Mouse (Mus musculus) lung, embryonic 16.5 days (tissue): ENCODE results near the gene Taf9b. TPM values are rescaled to one million over a fixed set of nuclear protein-coding genes. Genes with fewer than 3 reads are reported as not detected.
A peak's percentile ranks its signal among the peaks of the same experiment; 100 is the strongest.

ENCODE experiments used
- ATAC-seq: fragments of 200-750 bp; cut with Nextera tagmentation; 2 replicates; pipeline ENCODE4 v1.8.0; 2017; ENCODE audit warnings: low read depth, mild to moderate bottlenecking, moderate library complexity
- H3K27ac ChIP-seq: fragments of 300-500 bp; sonication (generic); 2 replicates; pipeline ENCODE4 v1.5.1; 2014; ENCODE audit warnings: mild to moderate bottlenecking, control low read depth, low read length
- H3K27me3 ChIP-seq: fragments of 300-500 bp; sonication (generic); 2 replicates; pipeline ENCODE4 v1.6.1; 2014; ENCODE audit warnings: low read depth, low read length, mixed read lengths; ENCODE audit not compliant: control insufficient read depth, insufficient read depth
- H3K36me3 ChIP-seq: fragments of 300-500 bp; sonication (generic); 2 replicates; pipeline ENCODE4 v1.6.1; 2014; ENCODE audit warnings: low read length; ENCODE audit not compliant: control insufficient read depth, insufficient read depth
- H3K4me1 ChIP-seq: fragments of 300-500 bp; sonication (generic); replicated peaks from 2 replicates; pipeline ENCODE4 v1.6.1; 2014; ENCODE audit warnings: low read length, mixed read lengths; ENCODE audit not compliant: control insufficient read depth, insufficient read depth
- H3K4me2 ChIP-seq: fragments of 300-500 bp; sonication (generic); 2 replicates; pipeline ENCODE4 v1.6.1; 2014; ENCODE audit warnings: low read depth, low read length, control low read depth
- H3K4me3 ChIP-seq: fragments of 300-500 bp; sonication (generic); 2 replicates; pipeline ENCODE4 v1.5.1; 2014; ENCODE audit warnings: mild to moderate bottlenecking, low read length, control low read depth
- H3K9ac ChIP-seq: fragments of 300-500 bp; sonication (generic); 2 replicates; pipeline ENCODE4 v1.6.1; 2014; ENCODE audit warnings: low read length, control low read depth
- H3K9me3 ChIP-seq: fragments of 300-500 bp; sonication (generic); 2 replicates; pipeline ENCODE4 v1.6.1; 2016; ENCODE audit warnings: low read length; ENCODE audit not compliant: control insufficient read depth
- WGBS: fragments of 180-500 bp; shearing (Covaris S2); extraction: QIAGEN DNeasy Blood & Tissue Kit; methylation state at CpG from one replicate; pipeline ENCODE4 v1.1.7; 2014; 5-methylcytosine and 5-hydroxymethylcytosine counted together
- polyA plus RNA-seq: library from polyadenylated mRNA; unstranded; fragments of >200 nt; fragmentation: Nextera tagmentation; extraction: Ambion mirVana; gene quantifications from 2 replicates; pipeline ENCODE4 v1.2.1, GENCODE M21; 2015

Gene Taf9b
- polyA plus RNA-seq, 1 experiment from 2014 or later, result 14.7 TPM

DNA sequence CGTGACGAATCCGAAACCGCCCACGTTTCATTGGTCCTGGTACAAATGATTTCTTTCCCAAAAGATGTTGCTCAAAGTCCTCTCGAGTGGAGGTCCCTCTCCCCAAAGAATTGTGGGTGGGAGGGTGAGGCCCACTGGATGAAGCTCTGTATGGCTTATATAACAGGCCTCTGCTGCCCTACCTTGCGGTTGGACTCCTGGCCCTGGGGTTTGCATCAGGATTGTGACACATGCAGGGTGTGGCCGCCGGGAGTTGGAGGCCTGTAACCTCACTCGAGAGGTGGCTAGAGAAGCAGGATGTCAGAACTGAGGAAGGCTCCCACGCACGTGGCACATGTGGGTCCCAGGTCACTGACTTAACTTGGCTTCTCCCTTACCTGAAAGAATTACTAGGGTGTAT, 33.2 kb downstream of the Taf9b start:
- Histone ChIP-seq H3K27me3 (no peaks in the 10 kb centered on the region), H3K9me3 (no peaks in the 10 kb centered on the region), H3K36me3 (no peaks in the 10 kb centered on the region), H3K4me3 (peak overlapping the region; percentile 56), H3K4me2 (peak overlapping the region; percentile 74), H3K4me1 (peaks cover 16% of the 10 kb centered on the region), H3K9ac (peak overlapping the region; percentile 72), H3K27ac (peak overlapping the region; percentile 75)
- 15% methylated on average over 12 of the region's 12 CpGs for WGBS
- ATAC-seq, result no peak

DNA sequence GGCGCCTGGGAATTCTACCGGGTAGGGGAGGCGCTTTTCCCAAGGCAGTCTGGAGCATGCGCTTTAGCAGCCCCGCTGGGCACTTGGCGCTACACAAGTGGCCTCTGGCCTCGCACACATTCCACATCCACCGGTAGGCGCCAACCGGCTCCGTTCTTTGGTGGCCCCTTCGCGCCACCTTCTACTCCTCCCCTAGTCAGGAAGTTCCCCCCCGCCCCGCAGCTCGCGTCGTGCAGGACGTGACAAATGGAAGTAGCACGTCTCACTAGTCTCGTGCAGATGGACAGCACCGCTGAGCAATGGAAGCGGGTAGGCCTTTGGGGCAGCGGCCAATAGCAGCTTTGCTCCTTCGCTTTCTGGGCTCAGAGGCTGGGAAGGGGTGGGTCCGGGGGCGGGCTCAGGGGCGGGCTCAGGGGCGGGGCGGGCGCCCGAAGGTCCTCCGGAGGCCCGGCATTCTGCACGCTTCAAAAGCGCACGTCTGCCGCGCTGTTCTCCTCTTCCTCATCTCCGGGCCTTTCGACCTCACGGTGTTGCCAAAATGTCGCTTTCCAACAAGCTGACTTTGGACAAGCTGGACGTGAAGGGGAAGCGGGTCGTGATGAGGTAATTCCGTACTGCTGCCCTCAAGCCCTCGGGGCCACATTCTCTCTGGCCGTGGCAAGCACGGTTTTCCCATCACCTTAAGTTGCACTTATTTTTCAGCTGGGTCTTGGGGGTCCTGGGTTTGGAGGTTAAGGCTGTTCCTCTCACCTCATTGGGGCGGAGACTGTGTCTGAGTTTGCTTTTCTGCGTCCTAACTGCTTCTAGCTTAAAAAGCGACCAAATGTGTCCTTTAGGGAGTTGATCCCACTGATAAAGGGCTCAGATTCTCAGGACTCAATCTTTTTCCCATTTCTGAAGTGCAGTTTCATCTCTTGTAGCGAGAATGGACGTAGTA, 34.0 kb downstream of the Taf9b start, which contains the start of gene Pgk1:
Pgk1 (plus strand) TSS at position 388 of the 937 bp plus-strand sequence.
- H3K9ac ChIP-seq, result peak within 1 kb of the TSS; percentile 72
- ATAC-seq, result peak; percentile 97
- 12% methylated on average over 45 of the region's 55 CpGs for WGBS
- no peaks in the 10 kb centered on the region for H3K36me3 ChIP-seq
- peak within 1 kb of the TSS; percentile 56 for H3K4me3 ChIP-seq
- H3K27ac ChIP-seq, result peak within 1 kb of the TSS; percentile 90
- H3K27me3 ChIP-seq, result no peaks in the 10 kb centered on the region
- H3K9me3 ChIP-seq, result no peaks in the 10 kb centered on the region
- H3K4me1 ChIP-seq, result peaks cover 16% of the 10 kb centered on the region
- peak within 1 kb of the TSS; percentile 74 for H3K4me2 ChIP-seq

DNA sequence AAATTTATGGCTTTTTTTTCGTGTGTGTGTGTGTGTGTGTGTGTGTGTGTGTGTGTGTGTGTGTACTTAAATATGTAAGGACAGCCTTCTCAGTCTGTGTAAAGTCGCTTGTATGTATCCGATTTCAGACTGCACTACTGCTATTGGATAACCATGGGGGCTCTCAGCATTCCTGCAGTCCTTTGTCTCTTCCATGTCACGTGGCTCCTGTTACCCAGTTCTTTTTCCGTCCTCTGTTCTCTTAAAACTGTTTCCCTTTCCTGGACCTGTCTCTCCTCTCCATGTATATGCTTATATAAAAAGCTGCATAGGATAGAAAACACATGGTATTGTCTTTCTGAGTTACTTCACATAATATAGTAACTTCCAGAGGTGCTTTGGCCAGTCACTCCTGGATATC, 35.3 kb downstream of the Taf9b start:
- WGBS, result 16% methylated on average over 5 of the region's 5 CpGs
- peak; percentile 37; the same call in 1 of the 2 replicates for ATAC-seq
- no peak overlapping the region for H3K4me3 ChIP-seq

DNA sequence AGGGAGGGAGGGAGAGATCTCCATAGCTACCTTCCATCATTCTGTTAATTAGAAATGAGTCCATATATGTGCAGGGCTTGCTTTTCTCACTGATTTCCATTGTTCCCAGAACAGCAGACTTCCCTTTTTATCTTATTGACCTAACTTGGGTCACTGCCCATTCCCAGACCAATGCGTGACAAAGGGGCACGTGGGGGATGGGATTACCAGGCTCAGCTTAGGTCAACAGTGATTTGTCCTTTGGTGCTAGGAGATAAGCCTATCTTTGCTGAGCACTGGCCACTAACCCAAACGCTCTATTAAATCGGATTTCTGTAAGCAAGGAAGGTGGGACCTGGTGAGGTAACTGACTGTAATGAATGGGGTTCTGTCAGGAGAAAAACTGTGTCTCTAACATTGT, 36.7 kb downstream of the Taf9b start:
- H3K36me3 ChIP-seq, result no peaks in the 10 kb centered on the region
- no peak overlapping the region for H3K9ac ChIP-seq
- peaks cover 15% of the 10 kb centered on the region for H3K4me1 ChIP-seq
- no peaks in the 10 kb centered on the region for H3K27me3 ChIP-seq
- H3K4me2 ChIP-seq, result no peak overlapping the region
- no peak for ATAC-seq
- 47% methylated on average over 4 of the region's 4 CpGs for WGBS
- H3K27ac ChIP-seq, result no peak overlapping the region
- no peaks in the 10 kb centered on the region for H3K9me3 ChIP-seq
- no peak overlapping the region for H3K4me3 ChIP-seq

More for the DNA sequence above, 35.3 kb downstream of the Taf9b start:
- Histone ChIP-seq H3K27me3 (no peaks in the 10 kb centered on the region), H3K27ac (peak overlapping the region; percentile 90), H3K4me2 (peak overlapping the region; percentile 41; the same call in 1 of the 2 replicates), H3K9ac (no peak overlapping the region), H3K9me3 (no peaks in the 10 kb centered on the region), H3K36me3 (no peaks in the 10 kb centered on the region), H3K4me1 (peaks cover 16% of the 10 kb centered on the region)

- WGBS, result 60% methylated on average over 9 of the region's 9 CpGs
- Histone ChIP-seq H3K4me1 (no peaks in the 10 kb centered on the region), H3K36me3 (no peaks in the 10 kb centered on the region)
These were observed 44.6 kb downstream of the Taf9b start for GRCm38 (mm10) chrX:106176331-106176730.

DNA sequence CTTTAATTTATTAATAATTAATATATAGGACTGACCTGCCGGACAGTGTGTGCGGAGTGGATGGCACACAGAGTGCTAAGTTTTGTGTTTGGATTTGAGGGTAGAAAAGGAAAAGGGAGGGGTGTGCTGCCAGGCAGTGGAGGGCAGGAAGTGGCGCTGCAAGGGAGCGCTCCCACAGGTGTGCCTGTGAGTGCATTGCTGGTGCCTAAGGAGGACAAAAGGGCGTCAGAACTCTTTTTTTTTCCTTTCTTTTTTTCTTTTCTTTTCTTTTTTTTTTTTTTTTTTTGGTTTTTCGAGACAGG, 49.2 kb downstream of the Taf9b start:
- Histone ChIP-seq H3K9ac (no peak overlapping the region), H3K36me3 (no peaks in the 10 kb centered on the region), H3K4me3 (peak overlapping the region; percentile 39), H3K4me2 (peak overlapping the region; percentile 49), H3K27me3 (no peaks in the 10 kb centered on the region), H3K4me1 (no peaks in the 10 kb centered on the region), H3K27ac (no peak overlapping the region), H3K9me3 (no peaks in the 10 kb centered on the region)
- ATAC-seq, result peak; percentile 47; the same call in 1 of the 2 replicates
- 44% methylated on average over 5 of the region's 6 CpGs for WGBS

More at GRCm38 (mm10) chrX:106176331-106176730, 44.6 kb downstream of the Taf9b start:
- ATAC-seq, result no peak
- Histone ChIP-seq H3K4me2 (no peak overlapping the region), H3K9ac (no peak overlapping the region), H3K4me3 (no peak overlapping the region), H3K27ac (no peak overlapping the region), H3K27me3 (no peaks in the 10 kb centered on the region), H3K9me3 (no peaks in the 10 kb centered on the region)

DNA sequence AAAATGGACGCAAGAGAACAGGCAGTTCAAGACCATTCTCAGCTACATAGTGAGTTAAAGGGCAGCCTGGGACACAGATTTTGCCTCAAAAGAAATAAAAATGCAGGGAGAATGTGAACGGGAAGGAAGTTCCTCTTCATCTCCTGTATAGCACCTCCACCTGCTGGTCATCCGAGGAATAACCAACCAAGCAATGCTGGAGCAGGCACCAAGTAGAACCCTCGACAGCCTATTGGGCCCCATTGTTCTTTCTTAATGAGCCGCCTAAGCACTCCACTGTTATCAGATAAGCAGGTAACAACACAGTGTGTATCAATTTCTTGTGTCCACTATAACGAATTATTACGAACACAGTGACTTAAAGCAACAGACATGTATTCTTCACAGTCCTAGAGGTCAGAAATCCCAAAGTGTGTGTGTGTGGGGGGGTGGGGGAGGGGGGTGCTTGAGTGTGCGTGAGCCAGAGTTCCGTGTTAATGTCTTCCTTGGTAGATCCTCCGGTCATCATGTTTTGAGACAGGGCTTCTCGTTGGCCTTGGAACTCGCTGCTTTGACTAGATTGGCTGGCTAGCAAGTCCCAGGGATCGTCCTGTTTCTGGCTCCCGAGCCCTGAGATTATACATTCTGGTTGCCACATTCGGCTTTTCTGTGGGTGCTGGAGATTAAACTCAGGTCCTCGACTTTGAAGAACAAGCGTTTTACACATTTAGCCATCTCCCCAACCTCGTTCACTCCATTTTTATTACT, 49.7 kb downstream of the Taf9b start:
- peak; percentile 89 for ATAC-seq
- Histone ChIP-seq H3K4me2 (peak overlapping the region; percentile 49), H3K9ac (peak overlapping the region; percentile 47; the same call in 1 of the 2 replicates), H3K27ac (no peak overlapping the region), H3K4me3 (peak overlapping the region; percentile 39), H3K4me1 (no peaks in the 10 kb centered on the region), H3K36me3 (no peaks in the 10 kb centered on the region), H3K9me3 (no peaks in the 10 kb centered on the region), H3K27me3 (no peaks in the 10 kb centered on the region)
- WGBS, result 24% methylated on average over 18 of the region's 18 CpGs

DNA sequence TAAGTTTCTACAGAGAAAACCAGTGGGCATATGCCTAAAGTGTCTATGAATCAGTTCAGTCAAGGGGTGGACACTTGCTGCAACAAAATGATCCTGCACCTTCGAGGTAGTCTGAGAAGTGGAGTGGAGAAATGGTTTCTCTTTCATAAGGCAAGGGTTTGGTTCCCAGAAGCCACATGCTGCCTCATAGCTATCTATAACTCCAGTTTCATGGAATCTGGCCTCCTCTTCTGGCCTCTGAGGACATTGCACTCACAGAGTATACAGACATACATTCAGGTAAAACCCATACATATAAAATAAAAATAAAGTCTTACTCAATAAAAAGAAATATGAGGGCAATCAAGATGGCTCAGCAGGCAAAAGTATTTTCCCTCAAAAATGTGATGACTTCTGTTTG, 55.9 kb downstream of the Taf9b start:
- no peak overlapping the region for H3K27ac ChIP-seq
- no peak overlapping the region for H3K4me3 ChIP-seq
- WGBS, result 40% methylated on average over 1 of the region's 1 CpGs
- H3K4me1 ChIP-seq, result 0 out of 2 replicates have a peak, but pooled peaks cover 3% of the 10 kb centered on the region
- H3K9ac ChIP-seq, result no peak overlapping the region
- ATAC-seq, result no peak
- H3K27me3 ChIP-seq, result no peaks in the 10 kb centered on the region
- H3K36me3 ChIP-seq, result no peaks in the 10 kb centered on the region
- H3K9me3 ChIP-seq, result no peaks in the 10 kb centered on the region
- no peak overlapping the region for H3K4me2 ChIP-seq

DNA sequence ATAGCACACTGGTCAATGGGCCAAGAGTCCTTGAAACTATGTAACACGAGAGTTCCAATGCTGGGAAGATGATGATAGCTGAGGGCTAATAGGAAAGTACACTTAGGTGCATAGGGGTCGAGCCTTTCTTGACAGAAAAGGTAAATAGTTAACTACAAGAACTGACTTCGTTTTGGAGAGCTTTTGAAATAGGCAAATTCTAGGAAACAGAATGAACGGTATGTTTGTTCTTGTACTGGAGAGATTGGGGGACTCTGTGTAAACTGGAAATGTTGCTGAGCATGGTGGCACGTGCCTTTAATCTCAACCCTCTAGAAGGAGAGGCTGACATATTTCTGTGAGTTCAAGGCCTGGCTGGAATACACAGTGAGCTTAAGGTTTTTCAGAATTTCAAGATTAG, 56.4 kb downstream of the Taf9b start:
- peak; percentile 74 for ATAC-seq
- 46% methylated on average over 5 of the region's 5 CpGs for WGBS

More for the DNA sequence above, 56.4 kb downstream of the Taf9b start:
- no peak overlapping the region for H3K27ac ChIP-seq
- H3K9ac ChIP-seq, result no peak overlapping the region
- H3K9me3 ChIP-seq, result no peaks in the 10 kb centered on the region
- H3K27me3 ChIP-seq, result no peaks in the 10 kb centered on the region
- H3K36me3 ChIP-seq, result no peaks in the 10 kb centered on the region
- H3K4me1 ChIP-seq, result 0 out of 2 replicates have a peak, but pooled peaks cover 3% of the 10 kb centered on the region
- H3K4me2 ChIP-seq, result no peak overlapping the region
- no peak overlapping the region for H3K4me3 ChIP-seq
